Mouse (Mus musculus) kidney, adult 9 months (tissue): ENCODE measurements around the gene Tlcd2.
A peak's percentile ranks its signal among the peaks of the same experiment; 100 is the strongest.
"Not testable (repeated sequence)": the region's sequence is repeated elsewhere in the genome, so short reads cannot be mapped to it uniquely, and the experiment has no call there.

Experiments
- DNase-seq: peaks from one replicate; pipeline ENCODE4 v3.0.0; 2022

The Tlcd2 gene

DNA sequence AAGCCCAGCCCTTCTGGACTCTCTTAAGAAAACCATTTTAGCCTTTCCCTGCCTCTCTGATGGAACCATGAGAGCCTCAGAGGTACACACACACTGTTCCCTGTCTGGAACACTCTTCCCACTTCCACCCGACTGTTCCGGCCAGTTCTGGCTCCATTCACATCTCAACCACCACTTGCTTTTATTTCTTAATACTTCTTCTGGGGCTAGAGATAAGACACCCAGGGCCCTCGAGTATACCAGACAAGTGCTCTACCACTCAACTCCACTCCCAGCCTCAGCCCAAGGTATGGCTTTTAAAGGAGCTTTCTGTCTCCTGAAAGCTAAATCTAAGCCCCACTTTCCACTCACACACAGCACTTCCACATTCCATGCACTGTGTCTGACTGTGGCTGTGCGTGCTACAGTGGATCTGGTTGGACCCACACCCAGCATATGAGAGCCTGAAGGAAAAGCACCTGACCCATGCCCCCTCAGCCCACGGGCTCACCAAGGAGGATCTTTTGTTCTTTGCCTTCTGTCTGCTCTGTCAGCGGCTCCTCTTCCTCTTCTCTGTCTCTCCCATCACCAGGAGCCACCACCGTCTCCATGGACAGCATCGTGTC lies 11.1 kb upstream of the Tlcd2 start:
- DNase-seq, result no peak

DNA sequence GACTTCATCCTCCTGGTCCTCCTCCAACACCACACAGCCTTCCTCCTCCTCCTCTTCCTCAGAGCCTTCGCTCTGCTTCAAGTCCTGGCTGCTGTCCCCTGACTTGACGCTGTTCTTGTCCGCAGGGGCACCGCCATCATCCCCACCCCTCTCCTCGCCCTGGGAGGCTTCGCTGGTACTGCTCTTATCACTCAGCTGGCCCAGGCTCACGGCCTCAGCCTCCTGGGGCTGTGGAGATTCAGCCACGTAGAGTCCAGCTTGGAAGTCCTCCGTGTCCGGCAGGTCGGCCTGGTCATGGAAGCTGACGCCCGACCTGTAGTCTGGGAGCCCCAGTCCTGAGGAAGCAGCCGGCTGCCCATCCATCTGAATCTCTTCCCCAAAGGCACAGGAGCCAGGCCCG lies 10.6 kb upstream of the Tlcd2 start:
- DNase-seq, result no peak

- no peak for DNase-seq
Observed at GRCm38 (mm10) chr11:75452081-75452480, 9.4 kb upstream of the Tlcd2 start.

DNA sequence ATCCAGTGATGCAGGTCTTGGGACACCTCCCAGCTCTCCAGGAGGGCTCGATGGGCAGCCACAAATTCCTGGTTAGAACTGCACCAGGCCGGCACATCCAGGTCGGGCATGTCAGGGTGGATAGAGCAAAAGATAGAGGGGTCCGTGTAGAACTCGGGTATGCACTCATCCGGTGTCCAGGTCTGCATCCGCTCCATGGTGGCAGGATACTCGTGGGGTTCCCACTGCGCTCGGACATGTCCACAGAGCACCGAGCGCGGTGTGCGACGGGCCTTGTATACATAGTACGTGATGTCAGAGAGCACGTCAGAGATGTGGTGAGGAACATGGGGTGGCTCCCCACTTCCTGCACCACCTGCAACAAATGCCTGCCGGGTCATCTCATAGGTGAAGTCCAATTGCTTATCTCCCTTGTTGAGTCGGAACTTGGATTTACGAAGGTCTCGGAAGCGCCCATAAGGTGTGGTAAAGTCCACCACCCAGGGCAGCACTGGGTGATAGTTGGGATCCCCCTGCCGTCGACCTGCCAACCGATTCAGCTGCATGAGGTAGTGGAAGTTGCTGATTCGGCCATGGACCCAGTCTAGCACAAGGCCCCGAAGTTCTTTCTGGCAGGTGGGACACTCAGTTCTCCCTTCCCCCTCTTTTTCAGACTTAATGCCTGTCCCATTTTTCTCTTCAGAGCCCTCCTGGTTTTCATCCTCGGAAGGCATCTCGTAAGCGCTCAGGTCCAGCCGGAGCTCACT lies 8.5 kb upstream of the Tlcd2 start:
- no peak for DNase-seq

DNA sequence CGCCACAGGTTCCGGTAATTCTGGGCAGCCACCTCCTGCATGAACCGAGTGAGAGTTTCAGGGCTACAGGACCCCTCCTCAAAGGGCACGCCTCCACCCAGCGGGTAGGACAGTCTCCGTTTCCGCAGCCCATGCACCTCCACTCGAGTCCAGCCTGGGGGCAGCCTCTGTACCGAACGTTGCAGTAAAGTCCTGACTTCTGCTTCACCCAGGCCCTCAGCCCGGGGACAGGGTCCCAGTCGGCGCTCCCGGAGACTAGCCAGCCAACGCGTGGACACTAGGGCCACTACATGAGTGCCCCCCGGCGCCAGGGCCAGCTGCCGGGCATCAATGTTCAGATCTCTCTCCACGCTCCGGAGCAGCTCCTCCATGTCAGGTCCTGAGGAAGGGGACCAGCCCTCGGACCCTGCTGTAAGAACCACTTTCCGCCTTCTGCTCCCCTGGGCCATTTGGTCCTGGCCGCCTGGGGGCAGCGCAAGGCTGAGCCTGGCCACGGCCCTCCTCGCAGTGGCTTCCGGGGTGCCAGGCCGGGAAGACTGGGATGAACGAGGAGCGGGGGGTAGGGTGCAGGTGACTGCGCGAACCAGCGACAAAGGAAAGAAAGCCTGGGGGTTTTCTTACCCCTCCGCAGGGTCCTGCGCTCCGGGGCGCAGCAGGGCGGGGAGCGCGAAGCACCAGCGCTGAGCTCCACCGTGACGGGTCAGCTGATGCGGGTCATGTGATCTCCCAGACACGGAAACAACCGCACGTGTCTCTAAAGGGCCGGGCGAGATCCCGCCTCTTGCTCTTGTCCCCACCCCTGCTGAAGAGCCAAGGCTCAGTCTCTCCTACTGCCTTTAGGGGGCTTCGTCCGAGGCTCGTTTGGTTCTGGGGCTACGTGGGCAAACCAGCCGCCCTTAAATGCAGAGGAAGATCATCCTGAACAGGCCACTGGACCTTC lies 7.3 kb upstream of the Tlcd2 start, which contains the start of gene Wdr81:
TSS of gene Wdr81 (minus strand) at position 727 of the 940 bp plus-strand sequence.
- peak; percentile 93 for DNase-seq

DNA sequence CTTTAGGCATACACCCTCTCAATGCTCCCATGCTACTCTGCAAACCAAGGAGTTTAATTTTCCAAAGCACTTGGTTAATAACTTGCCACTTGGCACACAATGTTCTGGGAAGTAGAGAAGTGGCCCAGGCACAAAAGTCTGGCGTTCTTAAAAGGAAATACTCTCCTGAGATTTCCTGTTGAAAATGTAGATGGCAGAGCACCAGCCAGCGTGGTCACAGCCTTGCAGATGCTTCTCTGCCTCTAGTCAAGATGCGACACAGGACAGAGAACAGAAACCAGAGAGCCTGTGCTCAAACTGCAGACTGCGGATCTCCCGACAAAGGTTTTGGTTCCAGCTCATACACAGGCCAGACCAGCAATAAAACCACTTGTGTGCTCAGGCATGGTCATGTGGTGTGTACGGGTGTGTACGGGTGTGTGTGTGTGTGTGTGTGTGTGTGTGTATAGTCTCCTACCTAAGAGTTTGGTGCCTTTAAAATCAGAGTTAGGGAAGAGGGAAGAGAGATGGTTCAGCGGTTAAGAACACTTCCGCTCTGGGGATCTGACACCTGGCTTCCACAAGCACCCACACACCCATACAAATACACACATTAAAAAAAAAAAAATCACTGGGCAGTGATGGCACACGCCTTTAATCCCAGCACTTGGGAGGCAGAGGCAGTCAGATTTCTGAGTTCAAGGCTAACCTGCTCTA lies 6.3 kb upstream of the Tlcd2 start:
- DNase-seq, result peak; percentile 78

- not testable (repeated sequence) for DNase-seq
Observed at GRCm38 (mm10) chr11:75455971-75456370, 5.5 kb upstream of the Tlcd2 start.

DNA sequence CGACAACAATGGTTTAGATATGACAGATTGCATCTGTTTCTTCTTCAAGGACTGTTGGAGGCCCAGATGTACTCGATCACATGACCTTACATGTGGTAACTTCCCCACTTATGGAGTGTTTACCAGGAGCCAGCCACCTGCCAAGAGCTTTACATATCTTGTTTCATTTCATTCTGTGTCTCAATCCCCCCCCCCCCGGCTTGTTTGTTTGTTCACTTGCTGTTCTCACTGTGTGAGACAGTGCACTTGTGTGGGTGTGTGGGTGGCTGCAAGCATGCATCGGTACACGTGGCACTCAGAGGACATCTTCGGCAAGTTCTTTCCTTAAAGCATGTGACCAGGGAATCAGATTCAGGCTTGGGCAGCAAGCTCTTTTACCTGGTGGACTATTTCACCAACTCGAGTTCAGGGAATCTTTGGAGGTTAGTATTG lies 5.1 kb upstream of the Tlcd2 start:
- DNase-seq, result no peak

GRCm38 (mm10) chr11:75458169-75458568 lies 3.3 kb upstream of the Tlcd2 start:
- peak; percentile 62 for DNase-seq

- peak; percentile 36 for DNase-seq
Observed at GRCm38 (mm10) chr11:75458628-75459041, 2.9 kb upstream of the Tlcd2 start.

DNA sequence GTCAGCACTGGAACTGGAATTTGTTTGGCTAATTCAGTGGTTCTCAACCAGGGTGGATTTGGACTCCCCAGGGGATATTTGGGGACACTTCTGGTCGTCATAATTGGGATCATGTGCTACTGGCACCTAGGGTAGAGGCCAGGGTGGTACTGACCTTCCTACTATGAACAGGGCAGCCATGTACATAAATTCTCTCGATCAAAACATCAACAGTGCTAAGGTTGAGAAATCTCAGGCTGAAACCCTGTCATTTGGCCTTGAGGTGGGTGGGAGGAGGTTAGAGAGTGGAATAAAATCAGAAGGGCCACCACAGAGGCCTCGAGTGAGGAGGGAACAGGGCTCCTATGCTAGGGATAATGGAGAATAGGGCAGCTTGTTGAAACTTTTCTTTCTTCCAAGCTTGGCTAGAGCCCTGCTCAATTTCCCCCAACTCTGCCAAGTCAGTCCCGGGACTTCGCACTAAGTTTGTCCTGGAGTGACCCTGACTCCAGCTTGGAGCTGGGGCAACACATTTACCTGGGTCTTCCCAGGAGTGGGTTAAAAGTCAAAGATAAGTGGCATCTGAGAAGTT lies 2.3 kb upstream of the Tlcd2 start:
- DNase-seq, result peak; percentile 75

DNA sequence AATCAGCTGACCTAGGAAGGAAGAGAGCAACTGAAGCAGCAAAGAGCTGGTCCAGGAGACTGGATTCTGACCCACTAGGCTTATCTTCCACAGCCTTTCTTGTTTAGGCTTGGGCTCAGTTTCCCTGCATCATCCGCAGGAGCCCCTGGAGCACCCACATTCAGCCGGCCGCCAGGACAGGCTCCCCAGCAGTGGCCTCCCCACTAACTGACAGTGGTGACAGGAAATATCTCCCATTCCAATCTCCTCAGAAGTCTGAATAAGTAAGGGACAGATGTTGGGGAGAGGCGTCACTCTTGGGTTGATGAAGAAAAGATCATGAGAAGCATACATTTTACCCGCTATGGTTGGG lies 1.8 kb upstream of the Tlcd2 start:
- DNase-seq, result no peak

GRCm38 (mm10) chr11:75460103-75460843 lies 1.2 kb upstream of the Tlcd2 start:
- DNase-seq, result peak; percentile 98

- no peak for DNase-seq
Observed at GRCm38 (mm10) chr11:75461743-75462252, 283 bp downstream of the Tlcd2 start.

- peak; percentile 98 for DNase-seq
Observed at GRCm38 (mm10) chr11:75462253-75462783, 803 bp downstream of the Tlcd2 start.

GRCm38 (mm10) chr11:75462865-75463336 lies 1.4 kb downstream of the Tlcd2 start:
- peak; percentile 98 for DNase-seq

GRCm38 (mm10) chr11:75463624-75464023 lies 2.1 kb downstream of the Tlcd2 start:
- DNase-seq, result peak; percentile 37

DNA sequence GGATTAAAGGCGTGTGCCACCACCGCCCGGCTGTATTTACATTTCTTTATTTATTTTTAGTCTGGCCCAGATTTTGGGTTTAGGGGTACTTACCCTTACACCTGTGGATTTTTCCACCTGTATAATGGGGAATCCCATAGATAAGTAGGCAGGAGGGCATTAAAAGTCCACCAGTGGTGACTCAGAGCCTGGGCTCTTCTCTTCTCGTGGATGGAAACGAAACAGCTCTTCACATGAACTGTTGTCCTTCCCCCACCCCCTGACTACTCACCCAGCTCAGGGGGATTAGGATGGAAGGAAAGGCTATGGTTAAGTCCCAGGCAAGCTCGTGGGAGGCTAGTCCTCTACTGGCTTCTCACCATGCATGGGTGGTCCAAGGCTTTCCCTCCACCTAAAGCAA lies 2.9 kb downstream of the Tlcd2 start:
- no peak for DNase-seq

- no peak for DNase-seq
Observed at GRCm38 (mm10) chr11:75465051-75465450, 3.5 kb downstream of the Tlcd2 start.

GRCm38 (mm10) chr11:75466731-75467505 lies 5.4 kb downstream of the Tlcd2 start:
- DNase-seq, result peak; percentile 32
